Mouse (Mus musculus) ES-Bruce4 (cell line): ENCODE measurements at regions not wholly inside any gene's neighbourhood (a gene's known extent, or its start where the extent isn't known, plus 50 kb on each side); places are given as distances from the start of the nearest gene placed in this dataset.

ENCODE experiments used
- H3K27ac ChIP-seq: 2 replicates; pipeline ENCODE4 v1.5.1; 2012; ENCODE audit warnings: low read length, inconsistent platforms; ENCODE audit not compliant: insufficient read depth
- H3K27me3 ChIP-seq: 2 replicates; pipeline ENCODE4 v1.6.1; 2012; ENCODE audit warnings: mild to moderate bottlenecking, low read length, inconsistent platforms; ENCODE audit not compliant: control insufficient read depth, poor library complexity, insufficient read depth, severe bottlenecking
- H3K36me3 ChIP-seq: 2 replicates; pipeline ENCODE4 v1.6.1; 2012; ENCODE audit warnings: inconsistent platforms, mild to moderate bottlenecking, low read length, moderate library complexity; ENCODE audit not compliant: control insufficient read depth, poor library complexity, insufficient read depth, severe bottlenecking
- H3K4me1 ChIP-seq: one replicate; pipeline ENCODE4 v1.8.1; 2011; ENCODE audit warnings: low read length; ENCODE audit not compliant: control insufficient read depth, insufficient read depth
- H3K4me3 ChIP-seq: 2 replicates; pipeline ENCODE4 v1.5.1; 2011; ENCODE audit warnings: low read depth, mild to moderate bottlenecking, low read length
- H3K9ac ChIP-seq: 2 replicates; pipeline ENCODE4 v1.6.1; 2012; ENCODE audit warnings: low read depth, mild to moderate bottlenecking, inconsistent platforms; ENCODE audit not compliant: poor library complexity, severe bottlenecking
- H3K9me3 ChIP-seq: replicated peaks from 2 replicates; pipeline ENCODE4 v1.6.1; 2012; ENCODE audit warnings: mild to moderate bottlenecking, low read length, inconsistent platforms; ENCODE audit not compliant: control insufficient read depth, poor library complexity, insufficient read depth, severe bottlenecking
- CTCF ChIP-seq: IDR thresholded peaks from one replicate; pipeline ENCODE4 v1.8.1; 2011; ENCODE audit warnings: low read depth, low read length
- EP300 ChIP-seq: IDR thresholded peaks from 2 replicates; pipeline ENCODE4 v1.6.1; 2011; ENCODE audit warnings: low read depth, low read length; ENCODE audit not compliant: insufficient read depth
- POLR2A ChIP-seq: IDR thresholded peaks from one replicate; pipeline ENCODE4 v1.8.1; 2011; ENCODE audit warnings: low read length; ENCODE audit not compliant: insufficient read depth

DNA sequence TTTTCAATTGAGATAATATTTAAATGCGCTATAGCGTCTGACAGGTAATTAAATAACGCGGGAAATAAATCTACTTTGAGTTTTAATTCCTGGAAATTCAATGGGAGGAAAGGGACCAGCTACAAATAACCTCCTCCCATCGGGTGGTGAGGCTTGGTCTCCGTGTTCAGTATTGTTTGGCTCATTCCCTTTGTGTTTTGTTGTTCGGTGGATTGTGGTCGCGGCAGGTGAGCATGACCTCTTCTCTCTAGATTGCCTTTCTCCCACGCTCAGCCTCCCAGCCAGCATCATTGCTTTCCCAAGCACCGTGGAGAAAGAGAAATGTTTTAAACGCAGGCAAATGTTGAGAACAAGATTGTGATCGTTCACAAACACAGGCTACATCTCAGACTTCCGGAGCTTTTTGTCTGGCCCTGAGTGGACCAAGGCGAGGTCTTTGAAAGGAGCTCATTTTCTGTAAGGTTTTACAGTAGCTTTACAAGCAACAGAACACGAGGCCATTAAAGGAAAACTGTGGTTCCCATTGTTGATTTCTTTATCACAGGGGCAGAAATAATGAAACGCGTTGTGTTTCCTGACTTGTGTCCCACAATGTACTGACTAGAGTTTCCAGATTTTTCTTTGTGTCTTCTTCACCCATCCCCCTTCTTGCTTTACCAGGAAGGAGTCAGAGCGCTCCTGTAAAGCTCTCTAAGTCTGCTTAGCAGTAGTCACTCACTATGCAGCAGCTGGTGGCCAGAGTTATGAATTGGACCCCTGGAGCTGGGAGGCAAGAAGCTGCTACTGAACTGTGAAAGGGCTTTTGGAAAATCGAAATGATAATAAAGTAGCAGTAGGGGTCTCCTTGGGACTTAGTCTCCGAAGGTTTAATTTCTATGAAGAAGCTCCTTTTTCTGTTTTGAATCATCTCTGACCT is 337.7 kb downstream of the Galc start:
- Histone ChIP-seq H3K27ac (no peak overlapping the region), H3K4me3 (no peak overlapping the region), H3K36me3 (no peaks in the 10 kb centered on the region), H3K4me1 (no peaks in the 10 kb centered on the region), H3K9ac (no peak overlapping the region), H3K9me3 (no peaks in the 10 kb centered on the region), H3K27me3 (no peaks in the 10 kb centered on the region)
- TF ChIP-seq CTCF, result no peak
- no peak for TF ChIP-seq EP300
- TF ChIP-seq POLR2A, result no peak

DNA sequence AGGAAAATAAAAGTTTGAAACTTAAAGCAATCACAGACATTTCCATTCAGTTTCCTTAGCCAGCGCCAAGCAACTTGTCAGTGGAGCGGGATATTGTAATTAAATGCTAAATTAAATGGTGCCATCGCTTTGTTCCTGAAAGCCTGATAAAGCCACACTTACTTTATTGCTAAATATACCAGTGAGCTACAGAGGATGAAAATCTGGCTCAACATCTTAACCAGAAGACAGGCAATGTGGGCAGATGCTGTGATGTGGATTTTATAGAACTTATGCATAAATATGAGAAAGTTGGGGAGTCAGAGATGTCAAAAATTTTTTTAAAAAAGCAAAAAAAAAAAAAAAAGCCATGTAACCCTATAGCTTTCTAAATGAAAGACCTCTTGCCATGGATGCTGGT is 340.8 kb downstream of the Galc start:
- Histone ChIP-seq H3K4me3 (no peak overlapping the region), H3K27me3 (no peaks in the 10 kb centered on the region), H3K36me3 (no peaks in the 10 kb centered on the region), H3K27ac (no peak overlapping the region), H3K9me3 (no peaks in the 10 kb centered on the region), H3K4me1 (no peaks in the 10 kb centered on the region), H3K9ac (no peak overlapping the region)
- no peak for TF ChIP-seq POLR2A
- TF ChIP-seq EP300, result no peak
- TF ChIP-seq CTCF, result no peak

DNA sequence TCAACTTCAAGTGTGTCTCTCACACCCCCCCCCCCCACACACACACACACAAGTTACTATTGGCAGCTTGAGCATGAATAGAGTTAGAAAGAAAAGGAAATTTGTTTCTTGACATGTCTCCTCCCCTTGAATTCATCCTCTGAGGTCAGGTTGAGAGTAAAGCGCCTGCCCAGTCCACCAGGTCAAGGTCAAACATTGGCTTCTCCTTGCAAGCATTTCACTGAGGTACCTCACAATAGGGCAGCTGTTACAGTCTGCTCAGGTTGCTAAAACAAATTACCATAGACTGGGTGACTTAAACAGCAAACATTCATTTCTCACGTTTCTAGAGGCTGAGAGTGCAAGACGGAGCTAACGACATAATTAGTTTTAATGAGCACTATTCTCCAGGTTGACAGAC is 344.2 kb downstream of the Galc start:
- no peak for TF ChIP-seq EP300
- TF ChIP-seq POLR2A, result no peak
- no peak for TF ChIP-seq CTCF
- H3K9ac ChIP-seq, result no peak overlapping the region
- H3K4me1 ChIP-seq, result no peaks in the 10 kb centered on the region
- no peak overlapping the region for H3K4me3 ChIP-seq
- no peaks in the 10 kb centered on the region for H3K9me3 ChIP-seq
- no peak overlapping the region for H3K27ac ChIP-seq
- no peaks in the 10 kb centered on the region for H3K27me3 ChIP-seq
- no peaks in the 10 kb centered on the region for H3K36me3 ChIP-seq

GRCm38 (mm10) chr12:97912730-97913129 is 346.5 kb downstream of the Galc start:
- Histone ChIP-seq H3K27ac (no peak overlapping the region), H3K4me1 (no peaks in the 10 kb centered on the region), H3K9me3 (no peaks in the 10 kb centered on the region), H3K4me3 (no peak overlapping the region), H3K36me3 (no peaks in the 10 kb centered on the region), H3K27me3 (no peaks in the 10 kb centered on the region), H3K9ac (no peak overlapping the region)
- TF ChIP-seq POLR2A, result no peak
- no peak for TF ChIP-seq CTCF
- no peak for TF ChIP-seq EP300

DNA sequence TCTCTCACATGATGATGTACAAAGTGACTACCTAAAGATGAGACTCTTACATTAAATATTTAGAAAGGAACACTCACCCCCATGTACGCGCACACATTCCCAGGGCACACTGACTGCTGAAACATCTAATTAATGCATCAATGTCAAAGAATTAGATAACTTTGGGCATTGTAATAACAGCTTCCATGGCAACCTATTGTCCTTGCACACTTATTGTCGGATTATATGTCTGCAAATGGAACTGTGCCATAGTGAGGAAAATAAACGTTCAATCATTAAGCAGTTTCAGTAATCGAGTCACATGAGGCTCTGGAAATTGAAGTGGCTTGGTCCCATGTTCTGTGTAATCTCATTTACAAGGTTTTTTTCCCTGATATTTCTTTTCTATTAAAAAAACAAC is 360.0 kb downstream of the Galc start:
- no peak overlapping the region for H3K9ac ChIP-seq
- TF ChIP-seq EP300 (no peak), CTCF (no peak), POLR2A (no peak)

GRCm38 (mm10) chr12:97898178-97898577 is 361.1 kb downstream of the Galc start:
- Histone ChIP-seq H3K27ac (no peak overlapping the region), H3K9me3 (no peaks in the 10 kb centered on the region), H3K4me1 (no peaks in the 10 kb centered on the region), H3K4me3 (no peak overlapping the region), H3K9ac (no peak overlapping the region), H3K36me3 (no peaks in the 10 kb centered on the region), H3K27me3 (no peaks in the 10 kb centered on the region)
- TF ChIP-seq CTCF (no peak), POLR2A (no peak), EP300 (no peak)

More for the DNA sequence above, 360.0 kb downstream of the Galc start:
- no peaks in the 10 kb centered on the region for H3K36me3 ChIP-seq
- H3K4me3 ChIP-seq, result no peak overlapping the region
- H3K9me3 ChIP-seq, result no peaks in the 10 kb centered on the region
- no peaks in the 10 kb centered on the region for H3K4me1 ChIP-seq
- H3K27ac ChIP-seq, result no peak overlapping the region
- no peaks in the 10 kb centered on the region for H3K27me3 ChIP-seq
